Mouse (Mus musculus) kidney, adult 8-10 months (tissue): ENCODE data around the gene Gm17349.
"Not testable (repeated sequence)": the region's sequence is repeated elsewhere in the genome, so short reads cannot be mapped to it uniquely, and the experiment has no call there.

Experiments used
- DNase-seq, 2 experiments: peaks; one replicate each; pipeline ENCODE4 v3.0.0; 2022

Gene Gm17349

GRCm38 (mm10) chr15:99717386-99718334 is 12.4 kb upstream of the Gm17349 start, which contains the start of gene Gpd1:
Gpd1 (plus strand) TSS chr15:99717515.
- peak; percentile 85 to 87 for DNase-seq

GRCm38 (mm10) chr15:99716814-99717213 is 11.5 kb upstream of the Gm17349 start:
- DNase-seq: no peak

DNA sequence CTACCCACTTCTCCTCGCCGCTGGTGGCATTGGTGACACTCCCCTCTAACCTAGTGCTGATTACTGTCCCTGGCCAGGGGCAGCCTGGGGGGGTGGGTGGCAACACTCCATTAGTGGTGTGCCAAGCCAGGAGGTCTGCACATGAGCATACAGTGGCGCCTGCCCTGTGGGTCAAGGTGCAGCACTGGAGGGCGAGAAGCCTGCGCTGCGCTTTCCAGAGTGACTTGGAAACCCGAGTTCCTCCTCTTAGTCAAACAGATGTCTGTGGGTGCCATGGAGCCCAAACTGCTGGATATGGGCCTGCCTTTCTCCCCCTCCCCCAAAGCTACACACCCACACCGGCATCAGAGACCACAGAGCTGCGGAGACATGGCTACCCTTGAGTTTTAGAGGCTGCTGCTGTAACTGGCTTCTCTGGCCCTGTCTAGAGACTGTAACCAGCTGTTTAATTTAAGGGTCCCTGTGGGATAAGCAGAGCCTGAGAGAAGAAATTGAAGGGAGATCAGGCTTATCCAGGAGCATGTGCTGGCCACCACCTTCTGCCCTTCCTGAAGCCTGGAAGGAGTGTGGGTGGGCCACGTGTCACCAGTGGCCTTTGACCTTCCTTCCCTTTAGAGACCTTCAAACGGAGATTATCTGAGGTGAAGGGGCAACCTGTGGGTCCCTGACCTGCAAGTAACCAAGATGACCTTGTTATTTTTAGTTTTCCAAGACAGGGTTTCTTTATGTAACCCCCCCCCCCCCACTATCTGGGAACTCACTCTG is 10.9 kb upstream of the Gm17349 start:
- peak; percentile 73 to 77 for DNase-seq

DNA sequence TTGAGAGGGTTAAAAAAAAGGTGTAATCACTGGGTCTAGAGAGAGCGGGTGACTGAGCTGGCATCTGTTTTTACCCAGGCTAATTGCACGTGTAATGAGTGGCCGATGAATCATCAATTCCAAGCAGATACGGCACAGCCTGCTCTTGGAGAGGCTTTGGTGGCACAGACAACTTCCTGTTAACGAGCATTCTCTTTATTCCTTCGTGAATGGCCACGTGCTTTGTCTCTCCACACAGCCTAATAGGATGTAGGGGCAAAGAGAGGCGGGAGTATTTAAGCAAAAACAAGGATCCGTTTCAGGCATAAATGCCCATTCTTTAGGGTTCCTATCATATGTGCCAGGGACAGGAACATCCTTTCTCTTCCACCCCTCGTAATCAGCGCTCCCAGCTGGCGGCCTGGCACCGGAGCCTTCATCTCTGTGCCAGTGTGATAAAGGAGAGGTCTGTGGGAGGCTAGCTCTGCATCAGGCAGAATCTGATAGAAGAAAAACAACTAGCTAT is 10.1 kb upstream of the Gm17349 start:
- DNase-seq: no peak

DNA sequence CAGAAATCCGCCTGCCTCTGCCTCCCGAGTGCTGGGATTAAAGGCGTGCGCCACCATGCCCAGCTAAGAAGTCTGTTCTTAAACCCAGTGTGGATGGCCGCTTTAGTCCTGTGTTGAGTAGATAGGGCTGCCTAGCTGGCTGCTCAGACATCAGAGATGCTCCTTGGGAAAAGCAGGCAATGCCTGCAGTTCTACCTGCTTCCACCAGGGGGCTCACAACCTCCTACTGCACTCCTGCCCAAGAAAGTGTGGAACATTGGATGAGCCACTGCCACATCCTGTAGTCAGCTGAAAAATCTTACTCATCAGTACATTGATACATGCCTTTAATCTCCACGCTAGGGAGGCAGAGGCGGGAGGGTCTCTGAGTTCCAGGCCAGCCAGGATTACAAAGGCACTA is 9.6 kb upstream of the Gm17349 start:
- DNase-seq: peak; percentile 78 to 86

DNA sequence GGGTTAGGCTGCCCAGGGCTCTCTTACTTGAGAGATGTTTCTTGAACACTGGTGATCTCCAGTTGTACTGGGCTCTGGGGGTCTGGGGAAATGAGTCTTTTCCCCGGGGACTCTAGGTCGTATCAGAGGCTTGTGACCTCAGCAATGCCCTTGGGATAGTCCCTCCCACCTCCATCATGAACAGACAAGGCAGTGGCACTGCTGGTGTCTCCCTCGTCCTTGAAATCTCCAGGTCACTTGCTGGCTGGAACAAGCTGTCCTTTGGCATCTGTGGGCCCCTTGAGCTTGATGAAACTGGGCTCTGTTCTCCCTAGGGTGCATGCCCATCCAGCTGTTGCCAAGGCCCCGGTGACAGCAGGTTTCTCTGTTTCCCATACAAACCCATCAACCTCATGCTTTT is 8.9 kb upstream of the Gm17349 start:
- no peak for DNase-seq

DNA sequence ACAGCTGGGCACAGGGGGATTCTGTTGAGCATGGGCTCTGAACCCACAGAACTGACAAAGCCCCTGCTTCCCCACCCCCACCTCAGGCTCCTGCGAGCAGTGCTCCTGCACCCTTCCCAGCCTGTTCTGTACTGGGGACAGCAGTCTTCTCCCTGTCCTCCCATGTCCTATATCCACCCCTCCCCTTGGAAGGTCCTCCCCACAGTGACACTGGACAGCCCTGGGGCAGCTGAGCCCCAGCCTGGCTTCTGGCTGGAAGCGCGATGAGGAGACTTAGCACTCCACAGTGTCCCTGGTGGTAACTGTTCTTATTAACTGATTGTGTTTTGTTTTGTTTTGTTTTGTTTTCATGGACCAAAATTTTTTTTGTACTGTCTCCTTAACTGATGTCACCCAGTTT is 8.3 kb upstream of the Gm17349 start:
- DNase-seq: no peak

DNA sequence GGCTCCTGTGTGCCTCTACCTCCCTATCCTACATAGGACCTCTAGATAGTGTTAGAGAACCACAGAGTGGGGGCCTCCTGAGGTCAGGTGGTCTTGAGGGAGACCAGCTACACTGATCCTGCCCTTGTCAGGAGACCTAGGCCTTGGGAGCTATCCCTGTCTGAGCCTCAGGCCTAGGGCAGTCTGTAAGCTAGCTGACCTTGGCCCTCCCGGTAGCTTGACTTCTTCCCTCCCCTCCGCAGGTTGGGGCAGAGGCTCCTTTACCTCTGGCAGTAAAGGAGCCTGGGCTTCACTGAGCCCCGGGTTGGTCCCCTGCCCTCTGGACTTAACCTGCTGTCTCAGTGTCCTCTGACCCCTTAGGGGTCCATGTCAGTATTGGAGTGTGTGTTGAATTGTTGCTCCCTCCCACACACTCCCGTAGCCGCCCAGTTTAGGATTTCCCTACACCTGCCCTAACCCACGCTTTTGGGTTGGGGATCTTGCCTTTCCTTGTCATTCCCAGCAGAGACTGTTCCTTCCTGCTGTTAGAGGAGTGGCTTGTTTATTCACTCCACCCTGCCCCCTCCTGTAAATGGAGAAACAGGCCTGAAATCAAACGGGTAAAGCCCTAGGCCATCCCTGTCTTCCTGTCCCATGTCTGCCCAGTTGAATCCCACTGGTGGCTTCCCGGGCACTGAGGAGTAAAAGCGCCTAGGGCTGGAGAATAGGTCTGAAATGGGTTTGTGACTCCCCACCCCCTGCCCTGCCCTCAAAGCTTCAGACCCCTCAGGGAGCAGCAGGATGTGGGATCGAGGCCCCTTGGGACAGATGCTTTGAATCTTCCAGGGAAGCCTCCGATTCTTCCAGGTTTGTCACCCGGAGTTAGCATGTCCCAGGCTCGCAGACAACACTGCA is 7.6 kb upstream of the Gm17349 start:
- DNase-seq: no peak

- DNase-seq: no peak
Observed at GRCm38 (mm10) chr15:99711491-99711890, 6.2 kb upstream of the Gm17349 start.

- no peak for DNase-seq
Observed at GRCm38 (mm10) chr15:99710221-99711190, 5.2 kb upstream of the Gm17349 start.

DNA sequence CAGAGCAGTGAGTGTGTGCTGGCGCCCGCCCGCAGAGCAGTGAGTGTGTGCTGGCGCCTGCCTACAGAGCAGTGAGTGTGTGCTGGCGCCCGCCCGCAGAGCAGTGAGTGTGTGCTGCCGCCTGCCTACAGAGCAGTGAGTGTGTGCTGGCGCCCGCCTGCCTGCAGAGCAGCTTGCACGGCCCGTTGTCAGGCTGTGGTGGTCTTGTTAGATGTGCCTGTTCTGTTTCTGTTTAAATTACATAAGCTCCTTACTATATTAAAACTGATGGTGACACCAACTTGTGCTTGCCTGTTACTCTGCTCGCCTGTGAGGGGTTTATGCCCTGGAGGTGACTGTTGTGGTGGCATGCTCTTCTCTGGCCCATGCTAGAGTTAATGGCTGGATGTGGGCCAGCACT is 2.9 kb upstream of the Gm17349 start:
- no peak for DNase-seq

- no peak for DNase-seq
Observed at GRCm38 (mm10) chr15:99704881-99705280, 409 bp downstream of the Gm17349 start.

GRCm38 (mm10) chr15:99704041-99704681 is 1.1 kb downstream of the Gm17349 start:
- peak; percentile 72 to 80 for DNase-seq

DNA sequence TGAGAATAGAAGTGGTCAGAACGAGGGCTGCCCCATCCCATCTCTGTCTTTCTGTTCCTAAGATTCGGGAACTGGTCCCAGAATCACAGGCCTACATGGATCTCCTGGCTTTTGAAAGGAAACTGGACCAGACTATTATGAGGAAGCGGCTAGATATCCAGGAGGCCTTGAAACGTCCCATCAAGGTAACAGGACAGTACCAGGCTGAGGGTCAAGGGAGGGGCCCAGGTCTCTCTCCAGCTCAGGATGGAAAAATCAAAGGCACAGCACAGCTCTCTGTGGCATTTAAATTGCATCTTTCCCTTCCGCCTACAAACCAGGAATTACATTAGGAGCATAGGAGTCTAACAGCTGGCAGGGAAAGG is 1.6 kb downstream of the Gm17349 start:
- DNase-seq: no peak

DNA sequence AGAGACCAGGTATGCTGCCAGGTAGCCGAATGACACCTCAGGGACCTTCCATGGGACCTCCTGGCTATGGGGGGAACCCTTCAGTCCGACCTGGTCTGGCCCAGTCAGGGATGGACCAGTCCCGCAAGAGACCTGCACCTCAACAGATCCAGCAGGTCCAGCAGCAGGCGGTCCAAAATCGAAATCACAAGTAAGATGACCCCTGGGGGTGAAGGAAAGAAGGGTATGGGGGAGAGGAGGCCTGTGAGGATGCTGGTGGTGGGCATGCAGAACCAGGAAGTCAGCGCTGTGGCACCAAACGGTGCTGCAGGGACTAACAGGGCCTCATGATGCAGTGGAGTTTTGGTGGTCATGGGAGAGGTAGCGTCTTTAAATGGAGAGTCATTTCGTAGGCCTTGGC is 2.2 kb downstream of the Gm17349 start:
- DNase-seq: no peak

- peak; percentile 91 to 93 for DNase-seq
Observed at GRCm38 (mm10) chr15:99701999-99702900, 3.0 kb downstream of the Gm17349 start, which contains the start of gene Smarcd1. Smarcd1 (plus strand) TSS chr15:99702129.

DNA sequence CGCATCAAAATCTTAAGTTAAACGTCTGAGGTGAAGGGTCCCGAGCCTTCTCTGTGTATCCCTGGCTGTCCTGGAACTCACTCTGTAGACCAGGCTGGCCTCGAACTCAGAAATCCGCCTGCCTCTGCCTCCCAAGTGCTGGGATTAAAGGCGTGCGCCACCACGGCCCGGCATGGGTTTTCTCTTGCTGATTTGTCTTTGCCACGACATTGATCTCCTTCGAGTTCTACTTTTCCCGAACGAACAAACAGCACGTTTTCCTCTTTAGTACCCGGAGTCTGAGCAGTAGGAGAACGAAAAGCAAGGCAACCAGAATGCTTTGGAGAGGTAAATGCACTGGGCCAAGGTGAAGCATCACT is 3.7 kb downstream of the Gm17349 start:
- not testable (repeated sequence) for DNase-seq

DNA sequence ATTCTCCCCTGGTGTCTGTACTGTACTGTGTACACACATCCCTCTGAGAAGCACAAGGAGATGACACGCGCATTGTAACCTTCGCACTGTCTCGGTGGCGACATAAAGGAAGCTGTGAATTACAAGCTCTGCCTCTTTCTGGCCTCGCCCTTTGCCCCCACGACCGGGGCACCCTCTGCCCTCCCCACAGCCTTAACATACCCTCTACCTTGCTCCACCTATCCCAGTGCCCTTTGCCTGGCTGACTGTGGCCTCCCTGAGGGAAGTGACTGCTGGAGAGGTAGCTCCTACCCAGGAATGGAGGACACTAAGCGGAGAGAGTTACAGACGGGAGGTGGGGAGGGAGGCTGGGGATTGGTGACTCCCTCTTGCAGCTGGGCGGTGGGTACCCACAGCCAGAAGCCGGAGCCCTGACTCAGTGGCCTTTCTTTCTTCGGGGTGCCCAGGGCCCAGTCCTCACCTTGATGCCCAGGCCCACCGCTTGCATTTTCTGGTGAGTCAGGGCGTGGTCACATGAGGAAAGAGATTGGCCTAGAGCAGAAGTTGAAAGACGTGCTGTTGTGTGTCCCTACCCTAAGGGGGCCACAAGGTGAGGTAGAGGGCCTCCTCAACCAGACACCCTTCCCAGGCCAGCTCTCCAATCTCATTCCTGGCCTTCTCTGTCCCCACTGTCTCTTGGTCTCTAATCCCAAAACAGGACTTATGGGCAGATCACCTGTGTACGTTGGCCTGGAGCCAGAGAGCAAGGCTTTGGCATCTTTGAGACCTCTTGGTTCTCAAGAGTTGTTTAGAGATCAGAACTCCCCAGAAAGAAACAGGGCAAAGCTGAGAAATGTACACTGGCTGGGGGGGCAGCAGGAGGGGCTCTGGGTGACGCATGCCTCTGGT is 4.8 kb downstream of the Gm17349 start:
- DNase-seq: peak in 1 of 2 experiments; percentile 53

- DNase-seq: no peak
Observed at GRCm38 (mm10) chr15:99699715-99700114, 5.6 kb downstream of the Gm17349 start.
